Mouse (Mus musculus): ENCODE results near the gene Col1a1.

Gene Col1a1

DNA sequence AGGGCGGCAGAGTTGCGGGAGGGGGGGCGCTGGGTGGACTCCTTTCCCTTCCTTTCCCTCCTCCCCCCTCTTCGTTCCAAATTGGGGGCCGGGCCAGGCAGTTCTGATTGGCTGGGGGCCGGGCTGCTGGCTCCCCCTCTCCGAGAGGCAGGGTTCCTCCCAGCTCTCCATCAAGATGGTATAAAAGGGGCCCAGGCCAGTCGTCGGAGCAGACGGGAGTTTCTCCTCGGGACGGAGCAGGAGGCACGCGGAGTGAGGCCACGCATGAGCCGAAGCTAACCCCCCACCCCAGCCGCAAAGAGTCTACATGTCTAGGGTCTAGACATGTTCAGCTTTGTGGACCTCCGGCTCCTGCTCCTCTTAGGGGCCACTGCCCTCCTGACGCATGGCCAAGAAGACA is at the start of gene Col1a1:
Col1a1 (plus strand) TSS at position 180 of the 400 bp plus-strand sequence.
- DNase-seq (ENCODE audit: low read depth) = peak; percentile 97

DNA sequence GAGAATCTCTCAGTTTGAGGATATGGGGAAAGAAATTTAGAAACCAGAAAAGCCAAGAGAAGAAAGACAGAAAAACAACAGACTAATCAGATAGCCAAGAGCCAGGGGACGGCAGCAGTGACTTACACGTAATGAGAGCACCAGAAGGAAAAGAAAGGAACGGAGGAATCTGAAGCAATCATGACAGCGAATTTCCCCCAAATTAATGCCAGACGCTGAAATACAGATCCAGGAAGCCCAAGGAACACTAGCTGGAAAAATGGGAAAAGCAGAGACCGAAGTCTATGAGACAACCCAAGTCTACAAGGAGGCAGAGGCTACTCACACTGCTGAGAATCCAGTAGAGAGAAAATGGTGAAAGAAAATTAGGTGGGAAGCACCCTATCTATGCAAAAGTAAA is 44.9 kb upstream of the Col1a1 start:
- DNase-seq (ENCODE audit: low read depth) = peak; percentile 50

DNA sequence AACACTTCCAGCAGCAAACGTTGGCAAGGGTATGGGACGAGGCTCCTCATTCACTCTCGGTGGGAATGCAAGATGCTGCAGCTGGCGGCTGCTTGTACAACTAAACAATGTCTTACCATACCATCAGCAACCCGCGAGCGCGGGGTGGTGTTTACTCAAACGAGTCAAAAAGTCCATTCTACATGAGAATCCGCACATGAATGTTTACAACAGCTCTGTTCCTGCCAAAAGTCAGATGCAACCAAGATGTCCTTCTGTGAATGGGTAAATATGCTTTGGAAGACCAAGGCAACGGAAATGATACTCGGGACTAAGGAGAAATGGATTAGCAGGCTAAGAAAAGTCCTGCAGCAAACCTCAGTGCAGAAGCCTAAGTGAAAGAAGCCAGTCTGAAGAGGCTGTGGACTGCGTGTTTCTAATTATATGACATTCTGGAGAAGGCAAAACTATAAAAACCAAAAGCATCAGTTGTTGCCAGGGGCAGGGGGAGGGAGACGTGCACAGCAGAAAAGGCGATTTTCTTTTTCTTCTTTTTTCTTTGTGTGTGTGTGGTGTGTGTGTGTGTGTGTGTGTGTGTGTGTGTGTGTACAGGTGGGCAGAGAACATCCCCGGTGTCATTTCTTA is 39.2 kb upstream of the Col1a1 start:
- peak; percentile 58 for DNase-seq (ENCODE audit: low read depth)

DNA sequence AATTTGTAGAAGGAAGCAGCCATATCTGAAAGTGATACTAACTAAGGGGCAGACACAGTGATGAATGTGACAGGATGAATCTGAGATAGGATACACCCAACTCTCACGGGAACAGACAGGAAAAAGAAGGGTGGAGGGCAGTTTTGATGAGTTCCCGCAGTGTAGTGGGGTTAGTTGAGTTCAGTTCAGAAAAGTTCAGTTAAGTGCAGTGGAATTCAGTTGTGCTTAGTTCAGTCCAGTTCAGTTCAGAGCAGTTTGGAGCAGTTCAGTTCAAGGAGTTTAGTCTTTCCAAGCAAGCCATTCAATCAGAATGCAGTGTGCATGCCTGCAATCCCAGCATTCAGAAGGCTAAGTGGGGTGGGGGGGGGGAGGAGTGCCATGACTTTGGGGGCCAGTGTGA is 34.8 kb upstream of the Col1a1 start:
- no peak for DNase-seq (ENCODE audit: low read depth)

DNA sequence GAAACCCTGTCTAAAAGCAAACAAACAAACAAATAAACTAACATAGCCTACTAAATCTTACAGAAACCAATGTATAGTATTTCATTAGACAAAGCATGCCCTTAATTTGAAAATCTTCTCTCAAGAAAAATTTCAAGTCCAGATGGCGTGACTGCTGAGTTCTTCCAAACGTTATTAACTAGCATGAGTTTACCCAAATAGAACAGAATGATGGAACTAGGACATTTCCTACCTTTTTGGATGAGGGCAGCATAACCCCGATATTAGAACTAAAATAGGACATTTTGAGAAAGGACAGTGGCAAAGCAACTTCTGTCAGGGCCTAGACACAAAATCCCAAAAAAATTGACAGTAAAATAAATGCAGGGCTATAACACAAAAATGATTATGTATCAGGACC is 31.7 kb upstream of the Col1a1 start:
- DNase-seq (ENCODE audit: low read depth) = no peak

DNA sequence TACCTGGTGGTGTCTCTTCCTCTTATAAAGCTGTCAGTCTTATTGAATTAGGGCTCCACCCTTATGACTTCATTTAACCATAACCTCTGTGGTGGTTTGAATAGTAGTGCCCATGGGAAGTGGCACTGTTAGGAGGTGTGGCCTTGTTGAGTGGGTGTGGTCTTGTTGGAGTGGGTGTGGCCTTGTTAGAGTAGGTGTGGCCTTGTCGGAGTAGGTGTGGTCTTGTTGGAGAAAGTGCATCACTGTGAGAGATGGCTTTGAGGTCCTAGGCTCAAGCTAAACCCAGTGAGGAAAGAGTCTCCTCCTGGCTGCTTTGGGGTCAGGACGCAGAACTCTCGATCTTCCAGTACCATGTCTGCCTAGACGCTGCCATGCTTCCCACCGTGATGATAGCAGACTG is 25.1 kb upstream of the Col1a1 start:
- DNase-seq (ENCODE audit: low read depth) = no peak

DNA sequence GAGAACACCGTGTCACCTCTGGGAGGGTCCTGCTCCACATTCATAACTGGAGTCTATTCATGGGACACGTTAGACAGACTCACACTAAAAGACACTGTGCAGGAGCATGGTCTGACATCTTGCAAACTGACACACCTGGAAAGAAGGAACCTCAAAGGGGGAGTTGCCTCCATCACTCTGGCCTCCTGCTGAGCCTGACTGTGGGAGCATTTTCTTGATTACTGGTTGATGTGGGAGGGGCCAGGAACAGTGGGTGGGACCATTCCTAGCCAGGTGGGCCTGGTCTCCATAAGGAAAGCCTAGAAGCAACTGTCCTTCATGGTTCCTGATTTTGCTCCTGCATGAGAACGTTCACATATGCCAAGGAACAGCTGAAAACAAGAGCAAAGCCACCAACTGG is 23.5 kb upstream of the Col1a1 start:
- no peak for DNase-seq (ENCODE audit: low read depth)

DNA sequence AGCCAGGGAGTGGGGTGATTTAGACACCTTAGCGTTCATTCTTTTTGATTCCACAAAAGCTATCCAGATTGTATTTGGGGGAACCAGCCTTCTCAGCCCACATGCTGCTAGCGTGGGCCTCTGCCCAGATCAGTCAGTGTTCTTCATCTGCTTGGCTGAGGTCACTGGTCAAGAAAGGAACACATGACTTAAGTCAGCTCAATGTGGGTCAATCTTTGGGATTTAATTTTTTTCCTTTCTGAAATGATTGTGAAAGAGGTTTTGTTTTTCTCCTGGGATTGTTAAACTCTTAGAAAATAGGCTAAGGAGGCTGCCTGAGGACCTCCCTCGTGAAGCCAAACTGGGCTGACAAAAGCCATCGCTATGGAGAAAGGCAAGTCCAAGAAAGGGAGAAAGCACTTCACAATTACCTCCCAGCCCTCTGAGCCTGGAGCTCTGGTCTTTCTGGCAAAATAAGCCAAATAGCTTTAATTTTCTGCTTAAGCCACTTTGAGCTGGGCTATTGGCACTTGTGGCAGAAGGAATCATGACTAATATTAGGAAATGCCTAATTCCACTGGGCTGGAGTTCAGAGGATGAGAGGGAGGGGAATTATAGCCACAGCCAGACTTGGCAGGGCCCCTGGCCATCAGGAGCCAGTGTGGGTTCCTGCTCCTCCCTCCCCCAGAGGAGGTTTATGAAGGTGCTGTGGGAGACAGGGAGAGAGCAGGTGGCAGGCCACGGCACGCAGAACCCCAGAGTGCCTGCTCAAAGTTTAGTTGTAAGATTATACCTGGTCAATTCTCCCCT is 22.5 kb upstream of the Col1a1 start:
- DNase-seq (ENCODE audit: low read depth) = peak; percentile 82

DNA sequence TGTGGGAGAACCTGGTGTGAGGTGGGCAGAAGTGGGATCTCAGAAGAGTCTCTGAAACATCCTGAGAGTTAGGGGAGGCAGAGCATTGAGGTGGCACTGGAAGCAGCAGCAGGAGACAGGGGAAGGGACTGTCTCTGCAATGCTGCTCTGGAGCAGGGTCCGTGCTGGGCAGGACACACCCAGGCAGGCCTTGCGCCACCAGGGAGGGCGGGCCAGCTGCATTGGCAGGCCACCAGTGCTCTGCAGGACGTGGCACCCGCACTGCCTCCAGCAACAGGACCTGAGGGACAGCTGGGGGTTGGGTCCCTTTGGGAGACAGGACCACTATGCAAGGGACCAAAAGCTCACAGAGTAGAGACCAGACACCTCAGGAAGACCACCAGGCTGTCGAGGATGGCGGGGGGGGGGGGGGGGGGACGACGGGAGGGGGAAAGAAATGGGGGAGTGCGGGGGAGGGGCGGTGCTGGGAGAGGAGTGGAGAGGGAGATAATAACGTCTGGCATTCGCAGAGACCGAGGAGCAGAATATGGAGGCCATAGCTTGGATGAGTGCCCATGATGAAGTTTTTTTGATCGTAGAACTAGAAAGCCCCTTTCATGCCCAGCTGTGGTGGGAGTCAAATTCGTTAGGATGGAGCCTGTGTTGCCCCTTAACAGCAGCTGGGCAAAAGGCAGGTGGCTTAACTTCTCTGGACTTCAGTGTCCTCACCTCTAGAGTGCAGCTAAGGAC is 20.2 kb upstream of the Col1a1 start:
- DNase-seq (ENCODE audit: low read depth) = peak; percentile 48

DNA sequence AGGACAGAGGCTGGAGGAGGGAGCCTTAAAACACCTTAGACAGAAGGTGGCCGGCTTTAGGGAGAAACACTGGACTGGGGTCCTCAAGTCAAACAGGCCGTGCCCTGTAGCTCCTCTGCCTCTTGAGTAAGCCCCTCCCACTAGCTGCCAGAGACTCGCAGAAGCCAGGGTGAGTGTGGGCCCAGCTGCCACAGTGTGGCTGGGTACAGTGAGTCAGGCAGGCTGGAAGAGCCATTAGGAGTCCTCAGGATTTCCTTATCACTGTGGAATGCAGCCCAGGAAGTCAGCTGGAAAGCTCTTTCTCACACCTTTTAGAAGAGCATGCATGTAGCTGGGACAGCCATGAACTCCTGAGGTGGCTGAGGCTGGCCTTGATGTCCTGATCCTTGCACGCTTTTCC is 19.5 kb upstream of the Col1a1 start:
- DNase-seq (ENCODE audit: low read depth) = peak; percentile 78

DNA sequence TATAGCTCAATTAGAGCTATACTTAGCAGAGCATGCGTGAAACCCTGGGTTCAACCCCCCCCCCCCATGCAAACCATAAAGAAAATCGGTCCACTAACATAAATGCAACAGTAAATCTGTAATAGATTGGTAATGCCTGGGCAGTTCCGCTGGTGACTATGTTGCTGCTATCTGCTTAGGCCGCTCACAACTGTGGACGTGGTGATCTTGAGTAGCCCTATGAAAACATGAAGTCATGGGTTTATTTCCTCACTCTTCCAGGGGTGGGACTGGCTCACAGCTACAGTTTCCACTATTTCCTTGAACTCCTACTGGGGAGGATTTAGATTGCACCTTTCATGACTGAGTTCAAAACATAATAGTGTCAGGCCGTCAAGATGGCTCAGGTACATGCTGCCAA is 18.3 kb upstream of the Col1a1 start:
- DNase-seq (ENCODE audit: low read depth) = peak; percentile 62

DNA sequence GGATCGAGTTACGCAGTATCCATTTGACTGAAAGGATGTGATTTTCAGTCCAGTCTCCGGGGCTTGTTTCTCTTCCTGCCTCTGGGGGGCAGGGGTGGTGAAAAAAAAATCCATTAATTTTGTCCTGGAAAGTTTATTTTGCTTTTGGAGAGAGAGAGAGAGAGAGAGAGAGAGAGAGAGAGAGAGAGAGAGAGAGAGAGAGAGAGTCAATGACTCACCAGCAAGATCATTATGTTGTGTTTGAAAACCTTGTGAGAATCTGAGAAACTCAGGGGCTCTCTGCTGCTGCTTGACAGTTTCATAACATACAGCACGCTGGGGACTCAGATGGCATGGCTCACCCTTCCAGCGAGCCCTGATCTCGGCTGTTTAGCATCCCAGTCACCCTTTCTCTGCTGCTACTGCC is 15.0 kb upstream of the Col1a1 start:
- peak; percentile 85 for DNase-seq (ENCODE audit: low read depth)

DNA sequence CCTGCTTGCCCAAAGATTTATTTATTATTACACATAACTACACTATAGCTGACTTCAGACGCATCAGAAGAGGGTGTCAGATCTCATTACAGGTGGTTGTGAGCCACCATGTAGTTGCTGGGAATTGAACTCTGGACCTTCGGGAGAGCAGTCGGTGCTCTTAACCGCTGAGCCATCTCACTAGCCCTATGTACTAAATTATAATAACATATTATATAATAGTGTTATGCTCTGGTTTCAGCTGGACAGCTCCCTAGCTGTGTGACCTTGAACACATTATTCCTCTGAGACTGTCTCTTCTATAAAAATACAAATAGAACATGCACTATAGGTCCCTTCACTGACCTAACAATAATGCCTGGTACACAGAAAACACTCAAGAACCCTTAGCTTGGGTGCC is 11.0 kb upstream of the Col1a1 start:
- no peak for DNase-seq (ENCODE audit: low read depth)

DNA sequence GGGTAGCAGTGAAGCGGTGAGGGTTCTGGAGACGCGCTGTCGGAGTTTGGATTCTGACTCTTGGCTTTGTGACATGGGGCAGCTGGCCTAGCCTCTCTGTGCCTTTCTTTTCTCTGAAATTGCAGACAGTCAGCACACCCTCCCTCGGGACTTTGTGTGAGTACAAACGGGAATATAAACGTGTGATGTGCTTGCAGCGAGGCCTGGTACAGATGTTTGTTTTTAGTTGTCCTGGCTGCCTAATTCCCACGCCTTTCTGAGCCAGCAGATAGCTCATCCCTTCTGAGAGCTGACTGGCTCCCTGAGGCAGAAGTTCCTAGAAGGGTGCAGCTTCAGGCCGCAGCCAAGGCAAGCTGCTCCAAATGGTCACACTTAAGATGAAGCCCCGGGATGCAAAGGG is 9.6 kb upstream of the Col1a1 start:
- DNase-seq (ENCODE audit: low read depth) = peak; percentile 68

DNA sequence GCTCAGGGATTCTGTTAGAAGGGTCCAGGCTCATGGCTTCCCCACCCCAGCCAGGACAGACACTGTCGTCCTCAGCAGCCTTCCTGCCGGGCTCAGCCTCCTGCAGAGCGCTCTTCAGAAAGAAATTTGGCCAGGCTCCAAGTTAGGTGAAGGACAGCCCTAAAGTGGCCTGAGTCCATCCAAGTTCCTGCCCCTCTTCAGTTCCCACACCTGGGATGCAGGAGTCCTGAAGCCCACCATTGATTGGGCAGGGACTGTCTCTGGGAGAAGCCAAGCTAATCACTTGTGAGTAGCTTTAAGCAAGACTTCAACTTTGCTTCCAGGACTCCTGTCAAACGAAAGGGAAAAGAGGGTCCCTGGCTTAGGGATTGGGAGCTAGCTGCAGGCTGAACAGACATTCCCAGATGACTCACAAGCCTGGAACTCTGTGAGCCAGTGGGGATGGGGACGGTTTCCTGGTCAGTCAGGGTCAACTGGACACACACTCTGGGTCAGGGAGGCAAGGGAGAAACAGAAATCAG is 8.2 kb upstream of the Col1a1 start:
- DNase-seq (ENCODE audit: low read depth) = peak; percentile 76

DNA sequence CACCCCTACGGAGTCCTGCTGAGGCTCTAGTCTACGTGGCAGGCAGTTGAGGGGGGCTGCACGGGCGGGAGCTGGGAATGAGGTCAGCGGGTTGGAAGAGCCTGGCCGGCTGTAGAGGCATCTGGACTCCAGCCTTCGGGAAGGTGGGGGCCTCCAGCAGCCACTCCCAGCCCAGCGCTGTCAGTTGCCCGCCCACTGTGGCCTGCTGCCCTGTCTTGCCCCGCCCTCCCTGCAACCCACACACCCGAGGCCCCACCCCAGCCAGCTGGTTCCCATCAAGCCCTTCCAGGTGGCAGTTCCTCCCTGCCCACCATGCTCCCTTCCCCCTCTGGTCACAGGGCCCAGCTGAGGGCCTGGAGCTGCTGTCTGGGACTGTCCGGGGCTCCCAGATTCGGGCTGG is 7.2 kb upstream of the Col1a1 start:
- DNase-seq (ENCODE audit: low read depth) = peak; percentile 98

DNA sequence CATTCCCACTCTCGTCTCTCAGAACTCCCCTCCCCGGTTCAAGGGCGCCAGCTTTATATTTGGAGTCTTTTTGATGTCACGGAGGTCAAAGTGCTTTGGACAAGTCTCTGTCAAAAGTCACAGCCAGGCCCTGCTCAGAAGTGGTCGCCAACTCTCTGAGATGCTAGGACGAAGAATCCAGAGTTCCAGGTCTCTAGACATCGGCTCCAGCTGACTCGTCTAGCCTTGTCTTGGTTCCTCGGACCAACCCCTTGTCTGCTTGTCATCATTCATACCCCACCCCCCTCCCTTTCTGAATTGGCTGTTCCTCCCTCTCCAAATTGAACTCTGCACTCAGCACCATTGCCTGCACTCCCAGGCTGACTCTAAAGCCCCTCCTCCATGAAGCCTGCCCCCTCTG is 6.4 kb upstream of the Col1a1 start:
- DNase-seq (ENCODE audit: low read depth) = peak; percentile 59

DNA sequence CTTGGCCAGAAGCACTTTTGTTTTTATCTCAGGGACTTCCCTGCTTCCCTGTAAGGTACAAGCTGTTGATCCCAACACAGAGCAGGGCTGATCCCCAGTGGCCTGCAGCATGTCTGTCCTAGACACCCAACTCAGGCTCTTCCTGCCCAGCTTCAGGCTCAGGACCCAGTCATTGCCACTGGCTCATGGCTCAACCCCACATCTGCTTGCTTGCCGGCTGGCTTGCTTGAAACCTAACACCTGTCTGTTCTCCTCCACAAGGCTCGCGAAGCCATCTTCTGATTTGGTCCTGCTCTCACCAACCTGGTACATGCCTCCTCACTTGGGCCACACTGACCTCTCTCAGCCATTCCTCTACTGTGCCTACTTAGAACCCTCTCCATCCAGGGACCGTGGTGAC is 5.9 kb upstream of the Col1a1 start:
- peak; percentile 33 for DNase-seq (ENCODE audit: low read depth)

DNA sequence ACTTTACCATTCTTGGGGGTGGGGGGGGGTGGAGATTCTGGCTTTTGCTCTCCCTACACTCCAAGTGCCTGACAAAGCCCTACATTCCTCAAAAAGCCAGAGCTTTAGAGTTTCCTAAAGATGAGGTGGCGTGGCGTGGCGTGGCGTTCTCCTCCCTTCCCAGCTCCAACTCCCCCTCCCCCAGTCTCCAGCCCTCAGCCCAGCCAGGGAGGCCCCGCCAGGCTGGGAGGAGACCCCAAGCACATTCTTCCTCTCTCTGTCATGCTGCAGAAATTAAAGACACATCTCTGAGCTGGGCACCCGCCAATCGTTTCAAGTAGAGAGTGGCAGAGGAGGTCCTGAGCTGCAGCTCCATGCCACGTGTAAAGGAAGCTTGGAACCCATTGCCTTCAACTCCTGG is 2.4 kb upstream of the Col1a1 start:
- DNase-seq (ENCODE audit: low read depth) = peak; percentile 96

DNA sequence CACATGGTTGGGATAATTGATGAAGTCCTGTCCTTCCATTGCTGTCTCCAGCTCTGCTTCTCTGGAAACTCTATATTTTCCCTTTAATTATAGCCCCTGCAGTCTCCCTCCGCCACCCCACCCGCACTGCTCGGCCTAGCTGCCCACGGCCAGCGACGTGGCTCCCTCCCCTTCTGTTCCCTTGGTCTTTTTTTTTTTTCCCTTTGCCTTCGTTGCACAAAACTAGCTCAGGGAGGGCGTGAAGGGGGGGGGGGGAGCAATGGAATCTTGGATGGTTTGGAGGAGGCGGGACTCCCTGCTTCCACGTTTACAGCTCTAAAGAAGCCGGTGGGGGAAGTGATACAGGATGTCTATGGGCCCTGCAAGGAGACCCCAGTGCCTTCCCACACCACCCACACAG is 1.5 kb upstream of the Col1a1 start:
- peak; percentile 88 for DNase-seq (ENCODE audit: low read depth)

DNA sequence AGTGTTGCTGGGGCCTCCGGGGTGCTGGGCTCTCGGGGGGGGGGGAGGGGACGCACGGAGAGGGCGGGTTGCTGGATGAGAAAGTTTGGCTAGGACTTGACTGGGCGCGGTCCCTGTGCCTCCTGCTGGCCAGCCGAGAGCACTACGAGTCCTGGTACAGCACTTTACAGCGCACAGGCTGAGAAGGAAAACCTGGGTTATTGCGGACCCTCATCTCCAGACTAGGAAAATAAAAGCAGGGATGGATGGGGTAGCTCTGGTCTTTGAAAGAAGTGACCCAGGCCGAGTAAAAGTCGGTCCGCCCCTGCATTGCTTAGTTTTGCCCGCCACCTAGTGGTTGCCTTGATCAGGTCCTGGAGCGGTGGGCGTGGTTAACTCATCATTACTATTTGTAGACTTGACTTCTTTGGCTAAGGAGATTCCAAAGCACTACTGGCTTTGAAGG is 849 bp downstream of the Col1a1 start:
- peak; percentile 97 for DNase-seq (ENCODE audit: low read depth)

DNA sequence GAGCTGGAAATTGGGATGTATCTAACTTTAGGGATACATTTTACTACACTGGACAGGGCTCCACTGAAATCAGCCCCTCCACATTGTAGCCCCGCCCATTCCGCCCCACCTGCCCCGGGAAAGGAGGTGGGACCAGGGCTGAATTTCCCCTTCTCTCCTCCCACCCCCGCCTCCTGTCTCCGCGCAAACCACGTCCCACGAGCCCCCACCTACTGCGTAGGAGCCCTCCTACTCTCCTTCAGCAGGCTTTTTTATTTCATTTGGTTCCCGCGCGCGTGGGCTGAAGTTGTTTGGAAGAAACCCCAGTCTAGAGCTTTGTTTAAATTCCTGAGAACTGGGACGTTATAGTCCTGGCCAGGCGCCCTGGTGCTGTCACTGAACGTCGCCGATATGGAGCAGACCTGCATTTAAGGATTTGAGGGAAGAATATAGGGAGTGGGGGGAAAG is 1.3 kb downstream of the Col1a1 start:
- peak; percentile 90 for DNase-seq (ENCODE audit: low read depth)

DNA sequence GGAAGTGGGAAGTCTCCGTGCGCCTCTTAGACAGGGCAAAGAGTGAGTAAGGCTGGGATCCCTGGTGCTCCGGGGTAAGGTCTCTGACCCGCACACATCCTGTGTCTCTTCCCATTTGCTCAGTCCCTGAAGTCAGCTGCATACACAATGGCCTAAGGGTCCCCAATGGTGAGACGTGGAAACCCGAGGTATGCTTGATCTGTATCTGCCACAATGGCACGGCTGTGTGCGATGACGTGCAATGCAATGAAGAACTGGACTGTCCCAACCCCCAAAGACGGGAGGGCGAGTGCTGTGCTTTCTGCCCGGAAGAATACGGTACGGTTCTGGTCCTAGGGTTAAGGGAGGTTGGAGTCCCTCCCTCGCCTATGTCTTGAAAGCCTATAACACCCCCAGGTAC is 1.8 kb downstream of the Col1a1 start:
- no peak for DNase-seq (ENCODE audit: low read depth)

Measured in NIH3T3 (cell line).